Mouse (Mus musculus) right cerebral cortex, postnatal 10 days (tissue): ENCODE results near the gene Cpd.

Experiments used
- DNase-seq, 2 experiments: peaks; one replicate each; pipeline ENCODE4 v3.0.0; 2021; ENCODE audit warnings: low spot score in 2 of 2

Gene Cpd

DNA sequence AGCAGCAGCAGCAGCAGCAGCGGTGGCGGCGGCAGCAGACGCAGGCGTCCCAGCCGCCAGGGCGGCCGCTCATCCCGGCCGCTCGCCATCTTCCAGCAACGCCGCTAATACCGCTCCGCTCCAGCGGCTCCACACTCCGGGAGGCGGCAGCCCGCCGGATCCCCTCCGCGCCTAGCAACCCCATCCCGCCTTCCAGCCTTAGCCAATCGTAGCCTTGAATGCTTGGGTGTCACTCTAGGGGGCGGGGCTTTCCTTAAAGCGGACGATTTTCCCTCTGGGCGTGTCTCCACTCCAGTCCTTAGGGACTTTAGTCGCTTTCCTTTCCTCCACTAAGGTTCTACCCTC, at the start of gene Cpd:
TSS of gene Cpd (minus strand) at position 141 of the 345 bp plus-strand sequence.
- peak; percentile 98 for DNase-seq

DNA sequence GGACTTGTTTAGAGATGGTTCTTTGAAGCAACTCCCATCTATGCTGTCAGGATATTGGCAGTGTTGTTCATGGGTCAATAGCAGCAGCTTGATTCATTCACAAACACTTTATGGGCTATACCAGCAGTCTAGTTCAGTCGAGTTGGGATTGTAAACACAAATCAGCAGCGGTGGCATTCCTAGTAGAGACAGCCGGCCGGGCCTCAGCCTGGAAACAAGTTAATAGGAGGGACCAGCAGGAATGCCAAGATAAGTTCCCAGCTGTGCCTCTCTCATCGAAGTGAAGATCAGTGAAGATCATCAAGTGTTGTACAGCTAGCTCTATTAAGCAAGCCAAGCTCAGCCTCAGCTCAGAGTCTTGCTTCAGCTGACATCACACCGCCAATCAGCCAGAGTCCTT, 49.5 kb upstream of the Cpd start:
- no peak for DNase-seq

DNA sequence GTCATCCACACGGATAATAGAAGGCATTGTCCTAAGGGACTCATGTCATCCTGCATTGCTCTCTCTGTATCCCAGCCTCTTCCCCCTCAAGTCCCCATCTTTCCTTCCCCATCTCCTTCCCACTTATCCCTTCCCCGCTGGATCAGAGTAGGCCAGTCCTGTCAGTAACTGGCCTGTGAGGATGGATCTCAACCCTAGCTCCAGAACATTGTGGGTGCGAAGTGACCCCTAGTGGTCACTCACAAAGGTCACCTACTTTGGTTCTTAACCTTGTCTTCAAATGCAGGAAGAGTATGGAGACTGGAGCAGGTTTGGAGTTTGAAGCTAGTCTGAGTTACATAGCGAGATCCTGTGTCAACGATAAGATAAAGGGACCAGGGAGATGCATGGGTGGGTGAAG, 47.4 kb upstream of the Cpd start:
- DNase-seq, result peak; percentile 38 to 46

DNA sequence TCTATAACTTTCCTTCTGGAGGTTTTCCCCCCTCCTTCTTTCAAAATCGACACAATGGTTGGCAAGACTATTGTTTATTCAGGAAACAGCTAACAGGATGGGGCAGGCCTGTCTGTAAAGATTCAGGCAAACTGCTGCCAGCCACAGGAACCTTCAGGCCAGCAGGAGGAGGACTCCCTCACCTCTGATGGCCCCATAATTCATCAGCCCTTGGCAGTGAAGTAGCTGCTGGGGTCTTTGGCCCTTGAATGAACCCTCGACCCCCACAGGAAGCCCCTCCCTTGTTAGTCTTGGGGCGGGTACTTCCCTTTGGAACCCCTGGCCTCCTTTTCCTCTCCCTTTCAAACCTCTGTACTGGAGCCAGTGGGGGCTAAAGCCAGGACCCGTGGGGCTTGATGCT, 46.8 kb upstream of the Cpd start:
- DNase-seq, result no peak

DNA sequence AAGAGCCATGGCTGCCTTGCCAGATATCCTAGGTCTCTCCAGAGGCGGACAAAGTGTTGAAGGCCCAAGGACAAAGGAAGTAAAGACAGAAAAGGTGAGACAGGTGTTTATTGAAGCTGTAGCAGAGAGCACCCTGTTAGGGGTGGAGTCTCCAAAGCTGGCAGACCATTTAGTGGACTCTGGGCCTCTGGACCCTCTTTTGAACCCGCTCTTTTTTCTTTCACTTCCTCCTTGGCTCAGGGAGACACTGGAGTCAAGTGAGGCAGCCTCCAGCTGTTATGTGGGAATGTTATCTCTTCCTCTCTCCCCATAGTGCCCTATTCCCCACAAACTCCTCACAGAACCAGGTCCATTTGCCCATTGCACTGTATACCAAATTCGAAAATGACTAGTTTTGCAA, 46.2 kb upstream of the Cpd start:
- no peak for DNase-seq

DNA sequence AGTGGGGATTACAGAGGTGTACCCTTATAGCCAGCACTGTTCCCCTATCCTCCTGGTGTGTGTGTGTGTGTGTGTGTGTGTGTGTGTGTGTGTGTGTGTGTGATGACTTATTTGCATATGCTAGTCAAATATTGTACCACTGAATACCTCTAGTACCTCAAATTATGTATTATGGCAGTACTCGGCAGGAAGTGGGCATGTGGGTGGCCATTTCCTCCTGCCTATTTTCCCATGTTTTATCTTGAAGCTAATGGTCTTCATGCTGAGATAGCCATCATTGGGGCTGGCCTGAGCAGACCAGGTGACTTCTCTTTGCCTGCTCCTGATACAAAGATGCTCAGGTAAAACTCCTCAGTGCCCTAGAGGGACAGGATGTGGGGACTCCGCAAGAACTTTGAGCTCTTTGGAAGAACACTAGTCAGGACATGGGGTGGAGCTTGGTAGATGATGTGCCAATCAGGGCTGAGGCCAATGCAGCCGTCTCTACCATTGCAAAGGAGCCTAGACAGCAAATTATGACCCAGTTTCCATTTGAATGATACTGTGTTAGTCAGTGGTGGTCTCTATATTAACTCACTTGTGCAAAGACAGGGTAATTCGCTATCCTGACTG, 45.0 kb upstream of the Cpd start:
- DNase-seq, result no peak

DNA sequence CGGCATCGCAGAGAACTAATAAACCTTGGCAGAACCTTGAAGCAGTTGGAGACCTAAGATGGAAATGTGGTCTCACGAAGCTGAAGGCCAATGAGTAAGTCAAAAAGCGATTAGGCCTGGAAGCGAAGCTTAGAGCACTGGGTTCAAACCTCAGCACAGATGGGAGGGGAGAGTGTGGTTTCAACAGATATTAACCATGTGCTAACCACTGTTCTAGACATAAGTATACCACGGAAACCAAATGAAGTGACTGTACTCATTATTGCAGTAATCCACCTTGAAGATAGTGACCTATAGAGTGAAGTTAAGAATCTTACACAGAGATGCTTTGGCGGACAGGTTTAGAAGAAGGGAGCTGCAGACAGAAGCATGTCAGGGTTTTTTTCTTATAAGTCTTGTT, 44.4 kb upstream of the Cpd start:
- no peak for DNase-seq

DNA sequence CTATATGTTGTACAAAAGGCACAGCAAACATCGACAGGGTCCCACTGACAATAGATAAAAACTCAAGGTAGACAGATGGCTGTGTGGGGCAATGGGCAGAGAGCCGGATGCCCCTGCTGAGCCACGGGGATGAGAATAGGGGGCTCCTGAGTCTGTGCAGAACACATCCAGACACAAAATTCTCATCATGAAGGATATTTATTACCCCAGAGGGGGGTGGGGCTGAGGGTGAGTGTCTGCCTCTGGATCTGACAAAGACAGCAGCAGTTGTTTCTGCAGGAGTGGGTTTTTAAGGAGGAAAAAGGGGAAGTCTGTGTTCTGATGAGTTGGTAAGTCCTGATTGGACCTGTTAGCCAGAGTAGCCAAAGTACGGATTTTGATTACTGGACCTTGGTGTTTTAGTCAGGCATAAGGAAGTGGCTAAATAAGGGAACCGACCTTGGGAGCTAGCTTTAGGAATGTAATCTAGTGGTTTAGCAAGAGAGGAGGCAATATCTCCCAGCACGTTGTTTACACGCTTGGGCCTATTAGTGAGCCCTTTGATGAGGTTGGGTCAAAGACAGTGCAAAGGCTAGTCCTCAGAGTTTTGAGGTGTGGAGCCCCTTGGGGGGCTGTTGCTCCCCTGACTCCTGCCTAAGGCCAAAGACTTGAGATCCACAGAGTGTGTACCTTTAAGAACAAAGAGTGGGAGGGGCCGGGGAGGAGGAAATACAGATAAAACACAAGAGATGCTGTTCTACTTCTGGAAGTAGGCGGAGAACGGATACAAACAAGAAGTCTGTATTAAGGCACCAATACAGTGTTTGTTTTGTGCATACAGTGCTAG, 42.7 kb upstream of the Cpd start:
- peak in 1 of 2 experiments; percentile 28 for DNase-seq

DNA sequence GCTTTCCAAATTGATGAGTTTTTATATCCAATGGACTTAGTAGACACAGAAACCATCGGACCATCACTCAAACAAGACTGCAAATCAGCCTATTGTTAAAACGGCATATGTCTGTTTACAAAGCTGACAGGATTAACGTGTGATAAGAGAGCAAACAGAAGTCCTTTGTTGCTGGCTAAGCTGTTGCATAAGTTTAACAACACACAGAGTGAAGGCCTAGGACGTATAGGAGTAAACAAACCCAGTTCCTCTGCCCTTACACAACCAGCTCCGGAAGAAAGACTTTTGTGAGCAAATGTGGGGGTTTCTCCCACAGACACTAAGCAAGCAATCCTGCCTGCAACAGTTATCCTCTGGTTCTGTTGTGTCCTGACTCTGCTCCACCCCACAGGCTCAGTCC, 37.6 kb upstream of the Cpd start:
- no peak for DNase-seq

DNA sequence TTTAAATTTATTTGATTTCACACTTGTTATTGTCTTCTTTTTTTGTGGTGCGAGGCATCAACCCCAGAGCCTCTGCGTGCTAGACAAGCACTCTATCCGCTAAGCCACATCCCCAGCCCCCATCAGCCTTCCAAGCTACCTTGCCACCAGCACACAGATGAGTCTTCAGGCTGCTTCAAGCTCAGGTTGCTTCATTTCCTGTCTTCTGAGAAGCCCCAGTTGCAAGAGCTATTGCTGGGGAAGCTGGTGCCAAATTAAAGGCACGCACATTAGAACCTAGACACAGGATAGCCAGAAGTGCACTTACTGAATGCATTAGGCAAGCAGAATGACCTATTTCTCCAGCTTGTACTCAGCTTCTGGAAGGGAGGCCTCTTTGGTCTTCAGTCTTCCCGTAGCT, 33.0 kb upstream of the Cpd start:
- DNase-seq, result no peak

DNA sequence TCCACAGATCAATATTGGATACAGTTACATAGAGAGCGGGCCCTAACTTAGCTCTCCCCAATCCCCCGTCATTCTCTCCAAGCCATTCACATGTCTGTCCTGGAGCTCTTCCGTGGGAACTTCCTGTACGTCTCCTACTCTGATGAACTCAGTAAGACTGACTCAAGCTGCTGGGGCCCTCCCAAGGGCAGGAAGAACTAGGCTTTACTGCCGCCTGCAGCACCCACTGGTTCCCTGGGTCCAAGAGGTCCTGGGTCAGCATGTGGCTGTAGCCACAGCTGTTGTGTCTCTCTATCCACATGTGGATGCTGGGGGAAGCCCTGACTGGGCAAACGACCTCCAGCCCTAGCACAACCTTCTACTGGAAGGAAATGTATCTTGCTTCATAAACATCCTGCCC, 27.9 kb upstream of the Cpd start:
- DNase-seq, result no peak

DNA sequence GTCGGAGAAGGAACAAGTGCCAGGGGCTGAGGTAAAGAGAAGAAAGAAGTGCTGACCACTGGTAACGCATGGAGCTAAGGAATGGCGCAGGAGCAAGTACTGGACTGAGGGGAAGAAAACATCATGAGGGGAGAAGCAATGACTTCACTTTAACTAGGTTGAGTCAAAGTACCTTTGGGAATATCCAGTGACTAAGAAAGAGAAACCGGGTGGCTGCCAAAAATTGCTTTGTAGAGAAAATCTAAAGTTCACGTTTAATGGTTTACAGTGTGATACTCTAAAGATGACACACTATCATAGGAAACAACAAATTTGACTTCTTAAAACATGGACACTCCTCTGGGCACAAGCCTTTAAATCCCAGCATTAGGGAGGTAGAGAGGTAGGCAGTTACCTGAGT, 27.0 kb upstream of the Cpd start:
- DNase-seq, result no peak

DNA sequence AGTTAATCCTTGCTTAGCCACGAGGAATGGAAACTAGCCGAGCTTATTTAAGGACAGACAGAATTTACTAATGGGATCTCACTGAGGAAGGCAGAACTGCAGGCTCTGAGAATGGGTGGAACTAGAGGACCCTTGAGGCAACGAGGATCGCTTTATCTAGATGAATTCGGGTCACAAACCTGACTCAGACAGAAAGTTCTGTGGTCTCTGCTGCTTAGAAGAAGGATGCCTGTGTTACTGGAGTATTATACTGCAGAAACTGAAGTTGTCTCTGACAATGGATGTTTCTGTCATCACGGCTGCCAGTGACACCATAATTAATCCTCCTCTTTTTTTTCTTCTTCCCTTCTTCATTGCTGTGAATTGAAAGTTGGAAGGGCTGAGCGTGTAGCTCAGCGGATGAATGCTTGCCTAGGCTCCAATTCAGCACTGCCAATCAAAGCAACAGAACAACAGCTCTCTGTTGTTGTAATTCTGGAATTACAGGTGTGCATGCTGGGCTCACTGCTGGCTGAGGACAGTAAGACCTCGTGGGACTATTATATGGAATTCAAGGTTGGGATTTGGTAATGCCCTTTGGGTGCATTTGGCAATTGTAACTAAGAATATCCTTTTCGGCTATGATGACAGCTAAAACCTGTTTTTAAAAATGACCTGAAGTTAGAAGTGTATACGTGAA, 25.9 kb upstream of the Cpd start:
- DNase-seq, result no peak

DNA sequence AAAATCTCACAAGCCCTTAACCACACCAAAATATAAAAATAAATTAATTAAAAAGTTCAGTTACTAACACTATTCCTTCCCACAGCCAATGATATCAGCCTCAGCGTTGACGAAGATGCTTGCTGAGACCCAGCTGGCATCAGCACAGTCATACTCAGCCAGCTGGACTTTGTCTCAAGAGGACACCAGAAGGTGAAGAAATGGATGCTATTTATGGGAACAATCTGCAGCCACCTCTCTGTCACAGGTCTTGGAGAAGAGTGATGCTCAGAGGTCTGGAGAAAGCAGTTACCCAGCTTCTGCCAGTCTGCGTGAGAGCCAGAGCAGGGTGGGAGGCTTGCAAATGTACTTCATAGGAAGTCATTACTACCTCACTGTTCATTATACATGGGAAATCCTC, 14.4 kb upstream of the Cpd start:
- DNase-seq, result no peak

DNA sequence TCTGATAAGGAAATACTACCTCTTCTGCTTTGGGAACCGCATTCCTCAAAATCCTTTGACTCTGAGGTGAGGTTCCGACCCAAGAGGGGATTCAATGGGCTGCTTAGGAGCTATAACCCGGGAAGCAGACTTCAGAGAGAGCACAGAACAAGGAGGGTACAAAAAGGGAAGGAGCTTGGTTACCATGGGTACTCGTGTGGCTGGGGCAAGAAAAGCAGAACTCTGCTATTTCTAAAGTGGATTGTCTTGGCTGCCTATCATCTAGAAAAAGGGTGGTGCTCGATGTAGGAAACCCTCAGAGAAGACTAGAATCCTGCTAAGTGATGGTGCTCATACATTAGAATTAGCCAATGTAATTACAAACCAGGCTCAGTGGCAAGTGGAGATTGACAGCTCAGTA, 12.4 kb upstream of the Cpd start:
- peak in 1 of 2 experiments; percentile 47 for DNase-seq

DNA sequence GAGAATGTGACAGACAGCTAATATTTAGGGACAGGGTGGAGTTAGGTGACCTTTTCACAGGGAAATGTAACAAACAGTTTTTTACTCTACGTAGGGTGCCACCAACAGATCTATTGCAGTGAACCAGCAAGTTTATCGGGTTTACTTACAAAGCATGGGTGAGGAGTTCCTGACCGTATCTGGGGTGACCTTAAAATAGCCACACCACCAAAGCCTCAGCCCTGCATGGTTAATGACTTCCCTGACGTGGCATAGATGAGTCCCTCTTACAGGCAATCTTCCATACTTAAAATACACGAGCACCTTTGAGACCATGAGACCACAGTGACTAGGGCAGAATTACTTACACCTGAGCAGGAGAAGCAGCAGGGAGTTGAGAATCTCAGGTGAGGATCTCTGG, 12.0 kb upstream of the Cpd start:
- DNase-seq, result no peak

DNA sequence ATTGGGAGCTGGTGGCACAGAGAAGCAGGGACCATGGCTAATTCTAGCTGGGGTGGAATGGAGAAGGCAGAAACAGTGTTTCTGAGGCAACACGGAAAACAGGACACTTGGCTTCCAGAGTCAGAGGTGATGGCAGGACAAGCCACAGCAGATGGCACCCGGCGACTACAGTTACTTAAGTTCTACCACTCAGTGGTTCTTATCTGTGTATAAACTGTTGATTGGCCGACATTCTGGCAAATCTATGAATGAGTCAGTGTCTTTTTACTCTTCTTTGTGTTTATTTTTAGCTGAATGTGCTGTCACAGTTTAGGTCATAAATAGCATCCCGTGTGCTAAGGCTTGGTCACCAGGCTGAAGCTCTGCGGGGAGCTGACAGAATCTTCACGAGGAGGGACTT, 10.3 kb upstream of the Cpd start:
- no peak for DNase-seq

DNA sequence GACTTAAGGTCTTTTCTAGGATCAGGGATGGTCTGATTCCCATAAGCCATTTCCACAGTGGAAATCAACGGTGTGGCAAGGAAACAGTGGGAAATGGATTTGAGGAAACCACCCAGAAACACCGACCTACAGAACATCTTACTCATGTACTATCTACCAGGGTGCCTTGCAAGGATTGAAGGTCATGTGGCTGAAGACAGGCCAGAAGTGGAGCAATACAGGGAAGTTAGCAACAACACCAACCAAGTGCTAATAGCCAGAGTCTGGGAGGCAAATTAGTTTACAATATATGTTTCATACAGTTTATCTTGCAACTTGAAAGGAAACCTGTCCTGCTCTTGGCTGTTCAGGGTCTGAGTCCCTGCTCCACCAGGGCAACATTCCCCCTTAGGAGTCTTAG, 9.8 kb upstream of the Cpd start:
- no peak for DNase-seq

DNA sequence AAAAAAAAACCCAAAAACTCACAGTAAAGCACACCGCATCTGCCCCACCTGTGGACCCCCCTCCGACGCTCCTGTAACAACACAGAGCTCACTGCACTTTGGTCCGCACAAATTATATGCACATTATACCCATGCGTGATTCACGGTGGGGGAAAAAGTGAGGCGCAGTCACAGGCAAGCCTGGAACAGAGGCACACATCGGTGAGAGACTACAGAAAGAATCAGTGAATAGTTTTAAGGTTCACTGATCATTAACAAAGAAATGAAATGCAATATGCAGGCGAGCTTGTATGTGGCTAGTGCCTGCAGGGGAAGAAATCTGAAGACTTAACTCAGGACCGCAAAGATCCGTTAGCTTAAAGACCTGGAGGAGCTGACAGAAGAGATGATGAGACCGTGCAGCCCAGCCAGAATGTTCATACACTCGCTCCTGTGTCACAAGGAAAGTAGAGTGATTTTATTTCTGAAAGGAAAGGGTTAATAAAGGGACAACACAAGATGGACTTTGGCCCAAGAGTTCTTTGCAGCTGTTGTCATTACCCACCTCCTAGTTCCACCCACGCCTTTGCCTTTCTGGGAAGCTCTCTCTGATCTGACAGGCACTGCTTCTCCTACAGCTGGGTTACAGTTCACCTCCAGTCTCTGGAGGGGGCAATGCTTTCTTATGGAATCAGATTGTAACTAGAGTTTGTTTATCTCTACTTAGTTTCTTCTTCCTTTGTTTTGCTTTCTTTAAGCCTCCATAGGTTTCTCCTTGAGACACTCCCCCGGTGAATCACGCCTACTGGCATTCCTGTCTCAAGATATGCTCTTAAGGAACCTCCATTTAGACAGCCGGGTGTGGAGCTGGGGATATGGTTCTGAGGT, 7.9 kb upstream of the Cpd start:
- DNase-seq, result no peak

DNA sequence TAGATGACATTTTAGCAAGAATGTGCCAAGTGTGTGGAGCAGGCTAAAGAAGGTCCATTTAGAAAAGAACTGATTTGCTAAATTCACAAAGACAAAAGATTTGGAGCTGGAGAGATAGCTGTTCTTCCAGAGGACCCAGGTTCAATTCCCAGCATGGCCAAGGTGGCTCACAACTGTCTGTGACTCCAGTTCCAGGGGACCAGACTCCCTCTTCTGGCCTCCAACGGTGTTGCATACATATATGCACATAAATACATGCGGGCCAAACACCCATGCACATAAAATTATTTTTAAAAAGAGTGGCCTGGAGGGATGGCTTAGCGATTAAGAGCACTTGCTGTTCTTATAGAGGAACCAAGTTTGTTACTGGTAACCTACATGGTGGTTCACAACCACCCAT, 4.7 kb upstream of the Cpd start:
- DNase-seq, result peak in 1 of 2 experiments; percentile 19

DNA sequence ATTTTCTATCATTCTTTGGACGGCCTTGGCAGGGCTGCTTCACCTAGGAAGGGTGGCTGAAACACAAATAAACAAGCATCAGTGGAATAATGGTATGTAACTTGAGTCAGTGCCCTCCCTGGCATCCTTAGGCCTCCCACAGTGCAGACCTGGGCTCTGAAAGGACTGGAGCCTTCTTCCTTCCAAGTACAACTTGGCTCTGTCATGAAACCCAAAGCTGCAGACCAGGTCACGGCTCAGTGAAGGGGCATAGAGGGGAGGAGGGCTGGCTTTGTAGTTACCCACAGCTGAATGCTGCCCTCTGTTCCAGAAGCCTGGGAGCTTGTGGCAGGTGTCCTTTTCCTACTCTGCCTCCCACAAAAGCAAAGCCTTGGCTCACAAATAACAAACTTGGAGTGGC, 2.8 kb upstream of the Cpd start:
- DNase-seq, result peak; percentile 36 to 64

DNA sequence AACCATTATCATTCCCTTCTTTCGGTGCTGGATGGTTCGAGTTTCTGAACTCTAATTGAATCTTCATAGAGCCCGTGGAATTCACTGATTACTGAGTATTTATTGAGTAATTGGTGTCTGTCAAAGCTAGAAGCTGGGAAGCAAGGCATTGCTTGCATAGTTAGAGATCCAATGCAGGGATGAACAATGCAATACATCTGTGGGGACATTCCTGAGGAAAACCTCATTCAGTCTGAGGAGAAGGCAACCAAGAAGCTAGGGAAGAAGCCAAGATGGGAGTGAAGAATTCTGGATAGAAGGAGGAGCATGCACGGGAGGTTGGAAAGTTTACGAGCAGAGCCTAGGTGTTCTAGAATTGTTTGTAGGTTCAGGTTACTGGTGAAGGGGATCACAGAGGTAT, 1.3 kb upstream of the Cpd start:
- peak in 1 of 2 experiments; percentile 9 for DNase-seq
